Mouse (Mus musculus) 3134 (cell line): ENCODE measurements at regions not wholly inside any gene's neighbourhood (a gene's known extent, or its start where the extent isn't known, plus 50 kb on each side); places are given as distances from the start of the nearest gene placed in this dataset.

ENCODE experiments used
- DNase-seq: peaks from one replicate; pipeline ENCODE4 v3.0.0-alpha.2; 2011; ENCODE audit warnings: low spot score; ENCODE audit not compliant: insufficient read length; ENCODE audit errors: extremely low read depth

DNA sequence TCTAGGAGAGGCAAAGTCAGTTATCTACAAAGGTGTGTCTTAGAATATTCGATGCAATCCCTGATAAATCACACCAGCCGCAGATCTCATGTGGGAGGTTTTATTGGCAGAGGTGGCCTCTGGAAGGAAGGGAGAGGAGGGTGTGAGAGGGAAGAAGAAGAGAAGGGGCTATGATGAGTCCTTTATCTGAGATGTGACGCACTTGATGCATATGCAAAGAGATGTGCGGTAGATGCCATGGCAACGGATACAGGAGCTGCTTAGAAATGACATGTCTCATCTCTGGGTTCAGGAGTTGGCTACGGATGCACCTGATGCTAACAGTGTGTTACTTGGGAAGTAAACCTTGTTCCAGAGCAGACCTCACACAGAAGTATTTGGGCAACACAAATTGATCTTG is 718.6 kb upstream of the Gm21961 start:
- no peak for DNase-seq

DNA sequence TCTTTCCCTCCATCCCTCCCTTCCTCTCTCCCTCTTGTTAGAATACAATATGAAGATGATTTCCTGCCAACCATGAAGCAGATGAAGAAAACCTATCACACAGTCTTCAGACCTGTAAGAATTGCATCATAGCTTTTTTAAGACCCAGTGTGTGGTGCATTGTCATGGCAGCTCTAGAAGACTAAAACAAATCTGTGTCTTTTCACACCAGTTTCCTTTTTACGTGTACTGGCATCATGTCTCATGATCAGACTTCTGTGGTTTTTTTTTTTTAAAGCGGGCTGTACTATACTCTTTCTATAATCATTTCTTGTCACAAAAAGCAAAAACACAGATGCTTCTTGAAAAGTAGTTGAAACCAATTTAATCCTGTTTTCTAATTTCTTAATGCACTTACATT is 716.6 kb upstream of the Gm21961 start:
- DNase-seq, result no peak

GRCm38 (mm10) chr15:65727061-65727460 is 712.4 kb upstream of the Gm21961 start:
- no peak for DNase-seq

DNA sequence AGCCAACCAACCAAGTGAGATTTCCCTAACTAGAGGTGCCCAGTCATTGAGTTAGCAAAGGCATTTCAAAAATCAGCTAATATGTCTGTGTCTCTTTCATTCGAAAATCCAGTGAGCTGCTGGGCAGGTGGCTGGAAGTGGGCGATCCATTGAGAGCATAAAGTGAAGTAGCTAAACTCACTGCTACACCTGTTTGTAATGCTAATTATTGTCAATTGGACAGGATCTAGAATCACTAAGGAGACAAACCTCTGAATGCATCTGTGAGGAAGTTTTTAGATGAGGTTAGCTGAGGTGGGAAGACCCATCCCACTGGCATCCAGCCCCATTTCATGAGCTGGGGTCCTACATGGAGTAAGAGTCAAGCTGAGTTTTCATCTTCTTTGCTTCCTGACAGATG is 711.6 kb upstream of the Gm21961 start:
- DNase-seq, result no peak

GRCm38 (mm10) chr15:65703559-65703958 is 688.9 kb upstream of the Gm21961 start:
- no peak for DNase-seq

DNA sequence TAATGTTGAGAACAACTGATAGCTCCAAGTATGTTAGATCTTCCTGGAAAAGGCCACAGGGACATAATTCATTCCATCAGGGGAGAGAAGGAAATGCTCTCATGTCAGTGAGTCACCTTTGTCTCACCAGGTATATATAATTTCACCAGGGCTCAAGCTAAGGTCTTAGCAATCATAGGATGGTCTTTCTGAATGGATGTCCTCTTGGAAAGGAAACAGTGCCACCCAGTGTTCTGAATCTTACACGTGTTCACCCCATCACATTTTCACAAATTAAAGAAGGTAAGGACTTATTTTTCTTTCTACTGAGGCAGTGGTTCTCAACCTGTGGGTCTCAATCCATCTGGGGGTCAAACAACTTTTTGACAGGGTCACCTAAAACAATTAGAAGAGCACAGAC is 686.8 kb upstream of the Gm21961 start:
- DNase-seq, result no peak

GRCm38 (mm10) chr15:65698596-65698995 is 683.9 kb upstream of the Gm21961 start:
- peak; percentile 10 for DNase-seq
